Mouse (Mus musculus) G1E (cell line): ENCODE measurements around the gene Ehd1.

ENCODE experiments used
- CTCF ChIP-seq: IDR thresholded peaks from 2 replicates; pipeline ENCODE4 v1.5.1; 2012; ENCODE audit warnings: low read depth, low read length, inconsistent platforms, mixed read lengths
- GATA1 ChIP-seq: IDR thresholded peaks from 2 replicates; pipeline ENCODE4 v1.6.1; 2012; ENCODE audit warnings: borderline replicate concordance, low read length, inconsistent platforms, mixed read lengths
- TAL1 ChIP-seq: conservative IDR thresholded peaks from 2 replicates; pipeline ENCODE4 v1.6.1; 2012; ENCODE audit warnings: low read depth, low read length, inconsistent platforms, mixed read lengths

DNA sequence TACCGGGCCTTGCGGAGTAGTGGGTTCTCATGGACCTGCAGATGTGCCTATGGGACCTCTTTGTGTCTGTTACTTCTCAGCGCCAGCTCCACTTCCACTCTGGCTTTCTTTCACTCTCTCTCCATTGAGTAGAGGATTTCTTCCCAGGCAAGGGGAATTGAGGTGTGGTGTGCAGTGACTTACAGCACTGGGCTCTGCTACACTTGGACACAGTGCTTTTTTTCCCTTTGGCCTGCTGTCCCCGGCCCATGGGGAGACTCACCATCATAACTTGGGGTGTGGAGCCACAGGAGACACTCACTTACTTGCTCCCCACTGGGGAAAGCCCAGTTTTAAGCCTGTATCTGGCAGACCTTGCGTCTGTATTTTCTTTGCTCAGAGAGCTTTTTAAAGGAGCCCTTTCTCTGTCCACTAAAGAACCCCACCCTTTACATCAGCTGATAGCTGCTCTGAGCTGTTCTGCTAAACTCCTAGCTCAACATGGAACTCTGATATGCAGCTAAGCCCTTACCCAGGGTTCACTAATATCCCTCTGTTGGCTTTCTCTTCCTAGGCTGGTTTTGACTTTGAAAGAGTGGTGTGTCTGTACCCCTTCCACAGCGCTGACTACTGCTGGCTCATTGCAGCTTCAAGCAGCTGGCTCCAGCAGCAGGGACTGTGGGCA lies 3.1 kb downstream of the Ehd1 start:
- no peak for TF ChIP-seq CTCF
- TF ChIP-seq TAL1, result no peak
- no peak for TF ChIP-seq GATA1
